Mouse (Mus musculus): ENCODE data around the gene Sh2b1.

GRCm38 (mm10) chr7:126418496-126418895 is 56.7 kb downstream of the Sh2b1 start:
- no peak for TF ChIP-seq CTCF (IDR thresholded peaks at IDR 0.05; ENCODE audit: low read depth)
- no peak for TF ChIP-seq EP300 (IDR thresholded peaks at IDR 0.05; ENCODE audit: low read depth)
